Mouse (Mus musculus) lung, postnatal 0 days (tissue): Measurements from ENCODE around the gene Dmd. TPM values are rescaled to one million over a fixed set of nuclear protein-coding genes. Genes with fewer than 3 reads are reported as not detected.
A peak's percentile ranks its signal among the peaks of the same experiment; 100 is the strongest.

ENCODE experiments used
- ATAC-seq: fragments of 200-750 bp; cut with Nextera tagmentation; 2 replicates; pipeline ENCODE4 v1.8.0; 2017; ENCODE audit warnings: moderate library complexity
- DNase-seq: peaks from one replicate; pipeline ENCODE4 v3.0.0-alpha.2; 2016; ENCODE audit warnings: low spot score
- H3K27ac ChIP-seq: fragments of 300-500 bp; sonication (generic); 2 replicates; pipeline ENCODE4 v1.5.1; 2014; ENCODE audit warnings: antibody characterized with exemption, mild to moderate bottlenecking, low read length, mixed read lengths
- H3K27me3 ChIP-seq: fragments of 300-500 bp; sonication (generic); replicated peaks from 2 replicates; pipeline ENCODE4 v1.6.1; 2014; ENCODE audit warnings: low read length, mixed read lengths; ENCODE audit not compliant: insufficient read depth
- H3K36me3 ChIP-seq: fragments of 300-500 bp; sonication (generic); 2 replicates; pipeline ENCODE4 v1.6.1; 2014; ENCODE audit warnings: low read length, mixed read lengths; ENCODE audit not compliant: insufficient read depth
- H3K4me1 ChIP-seq: fragments of 300-500 bp; sonication (generic); 2 replicates; pipeline ENCODE4 v1.6.1; 2014; ENCODE audit warnings: antibody characterized with exemption, low read depth, low read length, mixed read lengths; ENCODE audit not compliant: insufficient read depth
- H3K4me2 ChIP-seq: fragments of 300-500 bp; sonication (generic); replicated peaks from 2 replicates; pipeline ENCODE4 v1.6.1; 2014; ENCODE audit warnings: low read depth, mild to moderate bottlenecking, low read length, moderate library complexity, mixed read lengths
- H3K4me3 ChIP-seq: fragments of 300-500 bp; sonication (generic); 2 replicates; pipeline ENCODE4 v1.5.1; 2014; ENCODE audit warnings: low read depth, low read length
- H3K9ac ChIP-seq: fragments of 300-500 bp; sonication (generic); replicated peaks from 2 replicates; pipeline ENCODE4 v1.6.1; 2014; ENCODE audit warnings: low read depth, mild to moderate bottlenecking
- H3K9me3 ChIP-seq: fragments of 300-500 bp; sonication (generic); 2 replicates; pipeline ENCODE4 v1.6.1; 2016; ENCODE audit warnings: low read length, mixed read lengths
- CTCF ChIP-seq: IDR thresholded peaks from 2 replicates; pipeline ENCODE4 v1.5.1; 2016; ENCODE audit warnings: antibody characterized with exemption, mild to moderate bottlenecking
- EP300 ChIP-seq: IDR thresholded peaks from 2 replicates; pipeline ENCODE4 v1.6.1; 2016; ENCODE audit warnings: antibody characterized with exemption, mild to moderate bottlenecking, control low read depth
- WGBS: fragments of 180-500 bp; shearing (Covaris S2); extraction: QIAGEN DNeasy Blood & Tissue Kit; methylation state at CpG from one replicate; pipeline ENCODE4 v1.1.7; 2014; 5-methylcytosine and 5-hydroxymethylcytosine counted together
- polyA plus RNA-seq: library from polyadenylated mRNA; unstranded; fragments of >200 nt; fragmentation: Nextera tagmentation; extraction: Ambion mirVana; gene quantifications from 2 replicates; pipeline ENCODE4 v1.2.1, GENCODE M21; 2015

Dmd gene
- polyA plus RNA-seq, 1 experiment from 2014 or later = 15.8 TPM

GRCm38 (mm10) chrX:85084237-85085153 lies 2135.8 kb downstream of the Dmd start:
- Histone ChIP-seq H3K4me3 (no peak overlapping the region), H3K9ac (no peak overlapping the region)

DNA sequence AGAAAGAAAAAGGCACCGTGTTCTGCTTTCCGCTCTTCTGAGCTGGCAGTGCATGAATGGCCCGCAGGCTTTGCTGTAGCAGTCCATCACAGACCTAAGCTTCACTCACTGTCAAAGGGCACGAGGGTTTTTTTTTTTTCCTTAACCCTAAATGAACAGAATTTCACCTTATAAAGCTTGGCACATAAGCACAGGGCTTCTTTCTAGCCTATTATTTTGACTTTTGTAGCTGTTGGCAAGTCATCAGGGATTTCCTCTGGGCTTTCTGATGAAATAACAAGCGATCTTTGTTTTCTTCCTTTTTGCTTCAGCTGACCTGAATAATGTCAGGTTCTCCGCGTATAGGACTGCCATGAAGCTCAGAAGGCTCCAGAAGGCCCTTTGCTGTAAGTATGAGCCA lies 2140.8 kb downstream of the Dmd start:
- no peak overlapping the region for H3K27ac ChIP-seq
- H3K4me3 ChIP-seq = no peak overlapping the region
- 76% methylated on average over 7 of the region's 7 CpGs for WGBS
- no peak for DNase-seq
- no peak overlapping the region for H3K9ac ChIP-seq
- H3K9me3 ChIP-seq = no peaks in the 10 kb centered on the region
- no peak for ATAC-seq
- H3K27me3 ChIP-seq = no peaks in the 10 kb centered on the region
- H3K4me2 ChIP-seq = no peak overlapping the region
- no peak for TF ChIP-seq CTCF
- TF ChIP-seq EP300 = no peak
- H3K4me1 ChIP-seq = no peaks in the 10 kb centered on the region
- H3K36me3 ChIP-seq = no peaks in the 10 kb centered on the region

More at GRCm38 (mm10) chrX:85084237-85085153, 2135.8 kb downstream of the Dmd start:
- TF ChIP-seq CTCF = no peak
- no peak for TF ChIP-seq EP300
- Histone ChIP-seq H3K9me3 (no peaks in the 10 kb centered on the region), H3K4me2 (no peak overlapping the region), H3K27me3 (no peaks in the 10 kb centered on the region), H3K27ac (no peak overlapping the region), H3K4me1 (no peaks in the 10 kb centered on the region), H3K36me3 (no peaks in the 10 kb centered on the region)
- peak; percentile 56 for DNase-seq
- ATAC-seq = peak; percentile 80
- WGBS = 44% methylated on average over 8 of the region's 8 CpGs

DNA sequence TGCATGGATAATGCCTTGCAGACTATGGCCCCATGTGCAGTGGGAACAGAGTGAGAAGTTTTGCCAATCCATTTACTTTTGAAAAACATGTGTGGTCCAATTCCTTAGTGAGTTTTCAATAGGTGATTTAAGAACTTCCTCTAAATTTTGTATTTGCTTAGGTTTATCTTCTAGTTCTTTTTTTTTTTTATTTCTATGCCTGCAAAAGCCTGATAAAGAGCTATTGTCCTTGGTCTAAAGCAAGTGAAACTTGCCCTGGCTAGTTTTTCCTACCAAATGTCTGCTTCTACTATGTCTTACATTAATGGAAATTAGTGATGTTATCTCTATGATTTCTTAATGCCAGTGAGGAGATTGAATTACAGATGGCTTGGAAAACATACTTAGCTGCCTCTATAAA lies 2144.7 kb downstream of the Dmd start:
- no peak for TF ChIP-seq EP300
- TF ChIP-seq CTCF = no peak
- ATAC-seq (no peak), DNase-seq (no peak)
- Histone ChIP-seq H3K4me2 (no peak overlapping the region), H3K9me3 (no peaks in the 10 kb centered on the region), H3K4me1 (no peaks in the 10 kb centered on the region), H3K27me3 (no peaks in the 10 kb centered on the region), H3K27ac (no peak overlapping the region), H3K4me3 (no peak overlapping the region), H3K9ac (no peak overlapping the region), H3K36me3 (no peaks in the 10 kb centered on the region)

DNA sequence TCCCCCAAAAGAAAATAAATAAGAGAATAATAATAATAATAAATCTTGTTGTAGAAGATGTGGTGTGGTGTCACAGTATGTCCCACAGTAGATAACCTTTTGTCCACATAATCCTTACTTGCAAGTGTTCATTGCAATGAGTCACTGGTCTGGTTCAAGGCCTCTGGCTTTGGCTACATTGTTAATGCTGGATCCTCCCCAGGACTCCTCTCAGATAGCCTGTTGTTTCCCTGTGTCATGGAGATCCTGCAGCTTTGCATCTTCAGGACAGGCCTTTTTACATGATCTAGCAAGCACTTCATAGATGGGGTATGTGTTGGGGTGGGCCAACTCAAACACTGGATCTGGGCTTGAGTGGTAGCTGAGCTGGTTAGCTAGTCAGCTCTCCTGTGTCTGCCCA lies 2150.0 kb downstream of the Dmd start:
- H3K4me3 ChIP-seq = no peak overlapping the region
- H3K9me3 ChIP-seq = no peaks in the 10 kb centered on the region
- no peak for ATAC-seq
- no peaks in the 10 kb centered on the region for H3K27me3 ChIP-seq
- no peak overlapping the region for H3K4me2 ChIP-seq
- H3K36me3 ChIP-seq = no peaks in the 10 kb centered on the region
- DNase-seq = no peak
- TF ChIP-seq EP300 (no peak), CTCF (no peak)
- no peak overlapping the region for H3K9ac ChIP-seq
- H3K4me1 ChIP-seq = no peaks in the 10 kb centered on the region
- H3K27ac ChIP-seq = no peak overlapping the region

- DNase-seq = no peak
- Histone ChIP-seq H3K27ac (no peak overlapping the region), H3K4me3 (no peak overlapping the region), H3K9me3 (no peaks in the 10 kb centered on the region), H3K4me2 (no peak overlapping the region), H3K36me3 (no peaks in the 10 kb centered on the region), H3K9ac (no peak overlapping the region), H3K27me3 (no peaks in the 10 kb centered on the region), H3K4me1 (no peaks in the 10 kb centered on the region)
- TF ChIP-seq CTCF = no peak
- TF ChIP-seq EP300 = no peak
- no peak for ATAC-seq
These were observed 2163.7 kb downstream of the Dmd start for GRCm38 (mm10) chrX:85112418-85112817.

GRCm38 (mm10) chrX:85132706-85133105 lies 2184.0 kb downstream of the Dmd start:
- Histone ChIP-seq H3K4me3 (no peak overlapping the region), H3K9ac (no peak overlapping the region), H3K9me3 (no peaks in the 10 kb centered on the region), H3K4me1 (no peaks in the 10 kb centered on the region), H3K4me2 (no peak overlapping the region), H3K36me3 (no peaks in the 10 kb centered on the region), H3K27ac (no peak overlapping the region), H3K27me3 (no peaks in the 10 kb centered on the region)
- DNase-seq (no peak), ATAC-seq (no peak)
- WGBS = 66% methylated on average over 3 of the region's 3 CpGs
- no peak for TF ChIP-seq CTCF
- no peak for TF ChIP-seq EP300
